Mouse (Mus musculus) liver, adult 2 months (tissue): ENCODE measurements around the gene Slc11a2.

ENCODE experiments used
- CTCF ChIP-seq: fragments of 200-500 bp; IDR thresholded peaks from 2 replicates; pipeline ENCODE4 v1.5.1; 2011; ENCODE audit warnings: low read depth, low read length, control low read depth
- POLR2A ChIP-seq: fragments of 200-500 bp; IDR thresholded peaks from 2 replicates; pipeline ENCODE4 v1.6.1; 2011; ENCODE audit warnings: low read length, control low read depth; ENCODE audit not compliant: insufficient read depth; ENCODE audit errors: extremely low read depth

DNA sequence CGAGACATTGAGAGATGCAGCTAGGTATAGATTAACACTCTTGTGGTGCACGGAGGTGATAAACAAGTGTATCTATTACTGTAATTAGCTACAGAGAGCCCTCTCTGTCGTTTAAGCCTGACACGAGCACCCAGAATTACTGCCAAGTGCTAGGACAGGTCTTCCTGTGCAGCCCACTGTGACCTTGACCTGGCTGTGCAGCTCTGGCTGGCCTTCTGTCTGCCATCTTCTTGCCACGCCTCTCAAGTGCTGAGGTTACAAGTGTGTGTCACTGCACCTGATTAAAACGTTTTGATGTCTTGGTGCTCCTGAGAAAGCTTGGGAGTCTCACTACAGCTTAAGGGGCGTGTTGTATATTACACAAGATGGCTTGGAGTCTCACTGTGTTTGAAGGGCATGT is 33.8 kb downstream of the Slc11a2 start:
- TF ChIP-seq CTCF, result no peak
- TF ChIP-seq POLR2A, result no peak
